20 mouse cellular contexts compared by ENCODE assay signal in the genomic region with DNA sequence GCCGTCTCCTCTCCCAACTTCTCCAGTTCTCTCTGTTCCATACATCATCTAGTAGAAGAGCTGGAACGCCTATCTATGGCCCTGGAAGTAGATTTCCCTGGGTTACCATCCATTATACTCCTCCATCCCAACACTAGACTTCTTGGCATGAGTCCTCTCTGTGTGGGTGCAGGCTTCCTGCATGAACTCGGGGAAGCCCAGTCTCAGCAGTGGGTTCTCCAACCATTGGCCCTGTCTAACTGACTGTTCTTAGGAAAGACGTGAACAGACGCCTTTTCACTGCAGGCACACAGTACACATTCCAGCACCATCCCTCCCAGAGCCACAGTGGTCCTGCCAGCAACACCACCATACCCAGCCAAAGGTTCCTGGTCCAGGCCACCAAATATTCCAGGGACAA.
"Had no signal": no experiment of that assay in that cellular context is flagged by ENCODE, and none has a peak within 500 bp of the region (broad histone marks: within the 10 kb centered on the region; RNA-seq: fewer than 3 reads in every experiment).

No protein-coding gene starts in this region.

- H3K36me3 ChIP-seq: limb, embryonic 10.5 days; limb, embryonic 13.5 days; liver, embryonic 12.5 days; liver, embryonic 15.5 days; lung, embryonic 15.5 days; midbrain, embryonic 10.5 days; stomach, embryonic 15.5 days had no signal

- DNase-seq: kidney, postnatal 25 days; layer of hippocampus, adult 9-11 months; liver; lung, adult 18-20 months; lung, postnatal 10 days; lung, postnatal 36 days; midbrain, embryonic 14.5 days; right cerebral cortex, postnatal 25 days; spleen, adult 18-20 months; thymus, postnatal 25 days had no signal

- H3K9me3 ChIP-seq: limb, embryonic 10.5 days; limb, embryonic 13.5 days; liver, embryonic 12.5 days; liver, embryonic 15.5 days; lung, embryonic 15.5 days; megakaryocyte, embryonic 14.5 days; midbrain, embryonic 10.5 days; stomach, embryonic 15.5 days had no signal

- H3K27ac ChIP-seq: kidney, postnatal 0 days; layer of hippocampus, adult 2 months; limb, embryonic 10.5 days; limb, embryonic 13.5 days; liver, embryonic 12.5 days; liver, embryonic 15.5 days; lung, embryonic 15.5 days; midbrain, embryonic 10.5 days; stomach, embryonic 15.5 days had no signal

- H3K27me3 ChIP-seq: limb, embryonic 13.5 days; liver, embryonic 15.5 days; lung, embryonic 15.5 days; stomach, embryonic 15.5 days had no signal

- H3K4me3 ChIP-seq: layer of hippocampus, adult 2 months; limb, embryonic 10.5 days; limb, embryonic 13.5 days; liver, embryonic 12.5 days; liver, embryonic 15.5 days; lung, embryonic 15.5 days; megakaryocyte, embryonic 14.5 days; midbrain, embryonic 10.5 days; stomach, embryonic 15.5 days had no signal

- ATAC-seq: liver, embryonic 12.5 days had no signal

- H3K9ac ChIP-seq: limb, embryonic 13.5 days; liver, embryonic 12.5 days; liver, embryonic 15.5 days; lung, embryonic 15.5 days; stomach, embryonic 15.5 days had no signal

- H3K4me2 ChIP-seq: limb, embryonic 13.5 days; liver, embryonic 12.5 days; liver, embryonic 15.5 days; lung, embryonic 15.5 days; stomach, embryonic 15.5 days had no signal
